Mouse (Mus musculus): ENCODE measurements around the gene Spata45. TPM values are rescaled to one million over a fixed set of nuclear protein-coding genes. Genes with fewer than 3 reads are reported as not detected.
A peak's percentile ranks its signal among the peaks of the same experiment; 100 is the strongest.
"Not testable (repeated sequence)": the region's sequence is repeated elsewhere in the genome, so short reads cannot be mapped to it uniquely, and the experiment has no call there.

The Spata45 gene
- polyA plus RNA-seq, 1 experiment from 2014 or later, result not detected

GRCm38 (mm10) chr1:191021016-191021415 lies 15.4 kb upstream of the Spata45 start:
- H3K27me3 ChIP-seq, result no peaks in the 10 kb centered on the region
- no peak for ATAC-seq (replicated peaks; ENCODE audit: insufficient number of reproducible peaks, insufficient read depth, low FRiP score, low read depth)
- no peak overlapping the region for H3K4me2 ChIP-seq
- H3K9ac ChIP-seq, result no peak overlapping the region
- peaks cover 14% of the 10 kb centered on the region for H3K36me3 ChIP-seq
- no peak overlapping the region for H3K4me3 ChIP-seq
- H3K27ac ChIP-seq, result no peak overlapping the region
- peaks cover 12% of the 10 kb centered on the region for H3K4me1 ChIP-seq (replicated peaks)
- 92% methylated on average over 7 of the region's 7 CpGs for WGBS
- H3K9me3 ChIP-seq (replicated peaks), result no peaks in the 10 kb centered on the region

GRCm38 (mm10) chr1:191023140-191023539 lies 13.3 kb upstream of the Spata45 start:
- no peak overlapping the region for H3K4me2 ChIP-seq
- H3K9me3 ChIP-seq (replicated peaks), result no peaks in the 10 kb centered on the region
- no peak overlapping the region for H3K9ac ChIP-seq
- H3K4me3 ChIP-seq, result no peak overlapping the region
- ATAC-seq (replicated peaks; ENCODE audit: insufficient number of reproducible peaks, insufficient read depth, low FRiP score, low read depth), result no peak
- no peak overlapping the region for H3K27ac ChIP-seq
- peaks cover 14% of the 10 kb centered on the region for H3K36me3 ChIP-seq
- H3K4me1 ChIP-seq (replicated peaks), result peaks cover 21% of the 10 kb centered on the region
- WGBS, result 74% methylated on average over 2 of the region's 2 CpGs
- H3K27me3 ChIP-seq, result no peaks in the 10 kb centered on the region

- peaks cover 13% of the 10 kb centered on the region for H3K36me3 ChIP-seq
- H3K4me1 ChIP-seq (replicated peaks), result peaks cover 21% of the 10 kb centered on the region
- H3K27me3 ChIP-seq; H3K4me2 ChIP-seq; ATAC-seq (replicated peaks; ENCODE audit: insufficient number of reproducible peaks, insufficient read depth, low FRiP score, low read depth); H3K9ac ChIP-seq; H3K4me3 ChIP-seq; H3K27ac ChIP-seq; H3K9me3 ChIP-seq (replicated peaks): not testable (repeated sequence)
- 95% methylated on average over 6 of the region's 6 CpGs for WGBS
Measured at GRCm38 (mm10) chr1:191023806-191024205, 12.6 kb upstream of the Spata45 start.

GRCm38 (mm10) chr1:191025016-191026012 lies 11.1 kb upstream of the Spata45 start:
- ATAC-seq (replicated peaks; ENCODE audit: insufficient number of reproducible peaks, insufficient read depth, low FRiP score, low read depth), result peak; percentile 14; the same call in 1 of the 2 replicates
- Histone ChIP-seq H3K36me3 (peaks cover 7% of the 10 kb centered on the region), H3K4me2 (peak overlapping the region; percentile 96), H3K9me3 (replicated peaks) (no peaks in the 10 kb centered on the region), H3K27me3 (no peaks in the 10 kb centered on the region), H3K4me1 (replicated peaks) (peaks cover 21% of the 10 kb centered on the region), H3K9ac (peak overlapping the region; percentile 94), H3K27ac (peak overlapping the region; percentile 91), H3K4me3 (peak overlapping the region; percentile 95)
- WGBS, result 3% methylated on average over 68 of the region's 69 CpGs

- under 1% methylated on average over 50 of the region's 50 CpGs for WGBS
- peaks cover 7% of the 10 kb centered on the region for H3K36me3 ChIP-seq
Measured at GRCm38 (mm10) chr1:191026021-191026713, 10.3 kb upstream of the Spata45 start, which contains the start of gene Flvcr1. TSS of gene Flvcr1 (minus strand) at chr1:191026158.

GRCm38 (mm10) chr1:191030182-191030581 lies 6.3 kb upstream of the Spata45 start:
- no peaks in the 10 kb centered on the region for H3K36me3 ChIP-seq
- no peak overlapping the region for H3K4me3 ChIP-seq
- WGBS, result 65% methylated on average over 10 of the region's 10 CpGs
- no peak overlapping the region for H3K9ac ChIP-seq
- no peak for ATAC-seq (replicated peaks; ENCODE audit: insufficient number of reproducible peaks, insufficient read depth, low FRiP score, low read depth)
- peaks cover 13% of the 10 kb centered on the region for H3K4me1 ChIP-seq (replicated peaks)
- H3K27me3 ChIP-seq, result no peaks in the 10 kb centered on the region
- no peaks in the 10 kb centered on the region for H3K9me3 ChIP-seq (replicated peaks)
- H3K4me2 ChIP-seq, result no peak overlapping the region
- H3K27ac ChIP-seq, result no peak overlapping the region

More at GRCm38 (mm10) chr1:191026021-191026713, 10.3 kb upstream of the Spata45 start, which contains the start of gene Flvcr1:
- Histone ChIP-seq H3K4me1 (replicated peaks) (peaks cover 21% of the 10 kb centered on the region), H3K27me3 (no peaks in the 10 kb centered on the region), H3K9ac (peak within 1 kb of the TSS; percentile 94), H3K4me3 (peak within 1 kb of the TSS; percentile 95), H3K9me3 (replicated peaks) (no peaks in the 10 kb centered on the region), H3K4me2 (peak within 1 kb of the TSS; percentile 96), H3K27ac (peak within 1 kb of the TSS; percentile 91)
- ATAC-seq (replicated peaks; ENCODE audit: insufficient number of reproducible peaks, insufficient read depth, low FRiP score, low read depth), result peak; percentile 99

- not testable (repeated sequence) for H3K9me3 ChIP-seq (replicated peaks); H3K27me3 ChIP-seq; H3K9ac ChIP-seq; H3K4me3 ChIP-seq; H3K36me3 ChIP-seq; H3K27ac ChIP-seq; ATAC-seq (replicated peaks; ENCODE audit: insufficient number of reproducible peaks, insufficient read depth, low FRiP score, low read depth); H3K4me1 ChIP-seq (replicated peaks); H3K4me2 ChIP-seq
- 55% methylated on average over 6 of the region's 6 CpGs for WGBS
Measured at GRCm38 (mm10) chr1:191030922-191031425, 5.5 kb upstream of the Spata45 start.

GRCm38 (mm10) chr1:191035649-191036048 lies 790 bp upstream of the Spata45 start:
- Histone ChIP-seq H3K27me3 (no peaks in the 10 kb centered on the region), H3K9ac (no peak overlapping the region), H3K9me3 (replicated peaks) (no peaks in the 10 kb centered on the region), H3K4me2 (no peak overlapping the region), H3K4me3 (no peak overlapping the region), H3K27ac (no peak overlapping the region), H3K4me1 (replicated peaks) (no peaks in the 10 kb centered on the region), H3K36me3 (no peaks in the 10 kb centered on the region)
- 41% methylated on average over 4 of the region's 4 CpGs for WGBS
- ATAC-seq (replicated peaks; ENCODE audit: insufficient number of reproducible peaks, insufficient read depth, low FRiP score, low read depth), result no peak

GRCm38 (mm10) chr1:191037999-191038398 lies 1.6 kb downstream of the Spata45 start:
- 86% methylated on average over 4 of the region's 4 CpGs for WGBS
- no peak overlapping the region for H3K27ac ChIP-seq
- no peak overlapping the region for H3K9ac ChIP-seq
- H3K4me3 ChIP-seq, result no peak overlapping the region
- H3K4me1 ChIP-seq (replicated peaks), result no peaks in the 10 kb centered on the region
- ATAC-seq (replicated peaks; ENCODE audit: insufficient number of reproducible peaks, insufficient read depth, low FRiP score, low read depth), result no peak
- H3K36me3 ChIP-seq, result no peaks in the 10 kb centered on the region
- no peaks in the 10 kb centered on the region for H3K27me3 ChIP-seq
- no peaks in the 10 kb centered on the region for H3K9me3 ChIP-seq (replicated peaks)
- H3K4me2 ChIP-seq, result no peak overlapping the region

GRCm38 (mm10) chr1:191041352-191041751 lies 4.9 kb downstream of the Spata45 start:
- Histone ChIP-seq H3K4me2 (no peak overlapping the region), H3K27me3 (no peaks in the 10 kb centered on the region), H3K4me3 (no peak overlapping the region), H3K36me3 (no peaks in the 10 kb centered on the region), H3K9me3 (replicated peaks) (no peaks in the 10 kb centered on the region), H3K4me1 (replicated peaks) (no peaks in the 10 kb centered on the region), H3K9ac (no peak overlapping the region), H3K27ac (no peak overlapping the region)
- no peak for ATAC-seq (replicated peaks; ENCODE audit: insufficient number of reproducible peaks, insufficient read depth, low FRiP score, low read depth)

GRCm38 (mm10) chr1:191042106-191042505 lies 5.7 kb downstream of the Spata45 start:
- no peak overlapping the region for H3K4me3 ChIP-seq
- no peaks in the 10 kb centered on the region for H3K4me1 ChIP-seq (replicated peaks)
- H3K27ac ChIP-seq, result no peak overlapping the region
- 73% methylated on average over 5 of the region's 5 CpGs for WGBS
- no peak overlapping the region for H3K9ac ChIP-seq
- ATAC-seq (replicated peaks; ENCODE audit: insufficient number of reproducible peaks, insufficient read depth, low FRiP score, low read depth), result no peak
- no peaks in the 10 kb centered on the region for H3K36me3 ChIP-seq
- no peak overlapping the region for H3K4me2 ChIP-seq
- H3K27me3 ChIP-seq, result no peaks in the 10 kb centered on the region
- no peaks in the 10 kb centered on the region for H3K9me3 ChIP-seq (replicated peaks)
